Mouse (Mus musculus) natural killer cell, adult 2 months (primary cell): Measurements from ENCODE around the gene Pirt.

Experiments used
- DNase-seq, 2 experiments: peaks; one replicate each; pipeline ENCODE4 v3.0.0; 2022; ENCODE audit warnings: low spot score in 2 of 2

Gene Pirt

GRCm38 (mm10) chr11:66946521-66946920 lies 34.7 kb downstream of the Pirt start:
- no peak for DNase-seq

GRCm38 (mm10) chr11:66946922-66947321 lies 35.1 kb downstream of the Pirt start:
- DNase-seq, result no peak

- DNase-seq, result no peak
These were observed 44.5 kb downstream of the Pirt start, which contains the start of gene Tmem238l for GRCm38 (mm10) chr11:66956303-66956702. TSS of gene Tmem238l (plus strand) at chr11:66956638.

GRCm38 (mm10) chr11:66960797-66961196 lies 49.0 kb downstream of the Pirt start:
- no peak for DNase-seq

GRCm38 (mm10) chr11:66961447-66962176 lies 49.8 kb downstream of the Pirt start:
- DNase-seq, result no peak

GRCm38 (mm10) chr11:66963462-66963861 lies 51.7 kb downstream of the Pirt start:
- DNase-seq, result no peak

- DNase-seq, result no peak
These were observed 54.8 kb downstream of the Pirt start for GRCm38 (mm10) chr11:66966500-66967116.

- no peak for DNase-seq
These were observed 56.8 kb downstream of the Pirt start for GRCm38 (mm10) chr11:66968575-66968974.

GRCm38 (mm10) chr11:66973507-66973906 lies 61.7 kb downstream of the Pirt start:
- DNase-seq, result no peak

GRCm38 (mm10) chr11:66975606-66976330 lies 64.0 kb downstream of the Pirt start:
- no peak for DNase-seq
